Mouse (Mus musculus): ENCODE data around the gene Mcm3. TPM values are rescaled to one million over a fixed set of nuclear protein-coding genes. Genes with fewer than 3 reads are reported as not detected.

Gene Mcm3
- 63.3 and 106 TPM in 2 replicates for polyA plus RNA-seq (2012)

DNA sequence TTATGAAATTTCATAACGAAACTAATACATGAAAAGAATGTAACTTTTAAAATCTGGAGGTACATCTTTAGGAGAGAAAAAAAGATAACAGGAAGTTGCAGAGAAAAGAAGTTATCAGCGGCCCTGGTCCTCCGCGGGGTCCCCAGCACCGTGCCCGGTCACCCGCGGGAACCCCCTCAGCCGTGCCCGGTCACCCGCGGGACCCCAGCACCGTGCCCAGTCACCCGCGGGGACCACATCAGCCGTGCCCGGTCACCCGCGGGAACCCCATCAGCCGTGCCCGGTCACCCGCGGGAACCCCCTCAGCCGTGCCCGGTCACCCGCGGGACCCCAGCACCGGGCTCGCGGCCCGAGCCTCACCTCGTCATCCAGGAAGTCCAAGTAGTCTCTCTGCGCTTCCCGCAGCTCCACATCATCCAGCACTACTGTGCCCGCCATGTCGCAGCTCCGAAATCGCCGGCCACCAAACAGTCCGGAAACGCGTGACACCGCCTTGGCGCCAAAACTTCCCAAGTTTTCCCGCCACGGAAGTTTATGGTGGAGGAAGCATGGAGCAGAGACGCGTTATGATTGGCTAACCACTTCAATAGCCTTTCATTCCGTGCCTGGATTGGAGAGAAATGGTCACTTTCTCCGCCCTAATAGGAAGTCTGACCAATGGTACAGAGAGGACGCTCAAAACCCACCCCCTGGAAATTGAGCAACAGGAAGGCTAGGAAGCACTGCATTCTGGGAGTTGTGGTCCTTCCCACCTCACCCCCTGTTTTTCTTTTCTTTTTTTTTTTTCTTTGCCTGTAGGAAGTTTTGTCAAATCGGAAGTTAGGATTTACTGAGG lies at the start of gene Mcm3:
Mcm3 (minus strand) TSS at position 542 of the 835 bp plus-strand sequence.
- TF ChIP-seq GATA1 (IDR thresholded peaks at IDR 0.05; ENCODE audit: low read length) = no peak

GRCm38 (mm10) chr1:20868036-20868435 lies 47.9 kb upstream of the Mcm3 start:
- TF ChIP-seq GATA1 (IDR thresholded peaks at IDR 0.05; ENCODE audit: low read length) = no peak

- no peak for TF ChIP-seq GATA1 (IDR thresholded peaks at IDR 0.05; ENCODE audit: low read length)
These were observed 47.3 kb upstream of the Mcm3 start for GRCm38 (mm10) chr1:20867241-20867902.

DNA sequence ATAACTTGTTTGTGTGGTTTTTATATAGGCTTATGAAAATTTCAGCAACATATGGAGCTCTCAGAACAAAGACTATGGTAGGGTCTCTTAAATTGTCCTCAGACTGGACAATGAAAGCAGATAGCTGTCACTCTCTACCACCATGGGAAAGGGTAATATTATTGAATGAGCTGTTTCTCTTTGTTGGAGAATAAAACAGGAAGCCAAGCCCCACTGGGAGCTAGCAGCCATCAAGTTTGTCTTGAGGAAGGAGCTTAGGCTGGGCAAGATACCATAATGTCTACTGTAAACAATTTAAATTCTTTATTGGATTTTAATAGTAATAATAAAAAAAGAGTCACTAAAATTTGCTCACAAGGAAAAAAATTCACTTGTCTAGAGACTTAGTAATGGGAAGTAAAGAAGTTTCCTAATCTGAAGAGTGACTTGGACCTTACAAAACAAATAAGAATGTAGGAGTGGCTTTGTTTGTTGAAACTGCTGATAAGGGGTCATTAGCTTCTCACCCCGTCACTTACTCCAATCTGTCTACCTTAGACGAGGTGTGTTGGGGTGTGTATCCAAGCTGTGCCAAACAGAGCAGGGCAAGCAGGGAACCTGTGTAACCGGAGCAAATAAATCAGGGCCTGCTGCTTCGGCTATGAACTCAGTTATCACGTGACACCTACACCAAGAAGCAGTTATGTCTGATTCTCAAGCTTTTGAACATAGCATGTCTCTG lies 43.5 kb upstream of the Mcm3 start:
- TF ChIP-seq GATA1 (IDR thresholded peaks at IDR 0.05; ENCODE audit: low read length) = no peak

DNA sequence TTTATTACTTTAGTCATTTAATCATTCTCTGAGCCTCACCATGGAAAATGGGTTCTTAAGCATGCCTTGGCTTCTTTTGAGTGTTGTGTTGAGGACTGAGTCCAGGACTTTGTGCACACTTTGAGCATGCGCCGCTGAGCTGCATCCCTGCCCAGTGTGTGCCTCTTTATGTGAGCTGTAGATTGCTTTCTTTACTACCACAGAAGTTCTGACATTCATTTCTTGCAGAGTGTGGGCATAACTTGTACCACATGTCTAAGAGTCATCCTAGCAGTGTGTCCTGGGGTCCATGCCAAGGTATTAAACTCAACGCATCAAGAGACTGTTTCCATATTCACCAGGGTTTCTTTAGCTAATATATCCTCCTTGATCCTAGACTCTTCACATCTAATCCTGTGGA lies 41.8 kb upstream of the Mcm3 start:
- no peak for TF ChIP-seq GATA1 (IDR thresholded peaks at IDR 0.05; ENCODE audit: low read length)

- TF ChIP-seq GATA1 (IDR thresholded peaks at IDR 0.05; ENCODE audit: low read length) = no peak
These were observed 40.7 kb upstream of the Mcm3 start for GRCm38 (mm10) chr1:20860775-20861174.

DNA sequence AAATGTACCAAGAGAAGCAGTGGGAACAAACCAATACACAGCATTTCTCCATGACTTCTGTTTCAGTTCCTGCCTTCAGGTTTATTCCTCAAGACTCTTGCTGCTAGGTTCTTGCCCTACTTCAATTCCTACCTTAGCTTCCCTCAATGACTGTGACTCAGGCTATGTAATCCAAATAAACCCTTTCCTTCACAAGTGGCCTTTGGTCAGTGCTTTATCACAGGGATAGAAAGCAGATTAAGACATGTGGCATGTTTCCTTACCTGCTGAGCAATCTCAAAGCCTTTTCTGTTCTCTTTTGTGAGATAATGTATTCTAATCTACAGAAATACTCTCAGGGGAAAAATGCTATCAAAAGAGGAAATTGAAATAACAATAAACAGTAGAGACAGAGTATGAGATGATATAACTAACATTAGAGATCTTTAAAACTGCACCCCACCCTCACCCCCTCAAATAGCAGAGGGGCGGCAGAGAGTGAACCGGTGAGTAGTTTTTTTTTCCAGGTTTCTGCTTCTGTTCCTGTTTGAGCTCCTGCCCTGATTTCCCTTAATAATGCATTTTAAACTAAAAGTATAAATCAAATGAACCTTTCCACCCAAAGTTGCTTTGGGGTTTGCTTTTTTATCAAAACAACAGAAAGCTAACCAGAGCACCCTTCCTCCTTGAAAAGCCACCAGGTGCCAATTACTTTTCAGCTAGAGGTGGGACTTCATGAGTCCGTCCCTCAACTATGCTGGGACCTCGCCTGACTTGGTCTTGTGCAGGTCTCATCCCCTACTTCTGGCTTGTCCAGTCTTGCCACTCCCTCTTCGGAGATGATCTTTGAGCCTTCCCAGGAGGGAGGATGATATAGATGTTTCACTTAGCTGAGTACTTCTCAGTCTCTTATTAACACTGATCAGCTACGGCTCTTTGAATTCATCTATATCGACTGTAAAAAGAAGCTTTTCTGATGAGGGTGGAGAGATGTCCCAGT lies 37.1 kb upstream of the Mcm3 start:
- TF ChIP-seq GATA1 (IDR thresholded peaks at IDR 0.05; ENCODE audit: low read length) = no peak

GRCm38 (mm10) chr1:20839911-20840310 lies 19.8 kb upstream of the Mcm3 start:
- no peak for TF ChIP-seq GATA1 (IDR thresholded peaks at IDR 0.05; ENCODE audit: low read length)

DNA sequence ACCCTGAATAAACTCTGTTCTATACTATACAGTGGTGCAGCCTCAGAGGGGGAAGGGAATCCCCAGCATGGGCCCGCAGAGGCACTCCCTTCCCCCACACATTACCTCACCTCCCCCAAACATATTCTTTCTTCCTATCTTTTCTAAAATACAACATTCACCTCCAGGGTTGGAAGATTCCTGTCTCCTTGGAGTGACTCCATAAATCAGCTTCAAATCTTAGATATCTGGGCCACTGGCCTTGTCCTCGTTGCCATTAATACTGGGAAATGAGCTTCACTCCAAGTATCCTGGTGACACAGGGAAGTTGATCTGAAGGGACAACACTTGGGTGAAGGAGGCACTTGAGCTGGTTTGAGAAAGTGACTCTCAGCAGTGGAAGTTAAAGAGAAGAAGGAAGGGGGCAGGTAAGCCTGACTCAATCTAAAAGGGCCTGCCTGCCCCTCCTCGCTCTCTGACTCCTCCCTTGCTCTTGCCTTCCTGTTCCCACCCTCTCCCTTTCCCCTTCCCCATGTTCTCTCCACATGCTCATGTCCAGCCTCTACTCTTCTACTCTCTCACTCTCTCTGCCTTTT lies 16.5 kb upstream of the Mcm3 start:
- no peak for TF ChIP-seq GATA1 (IDR thresholded peaks at IDR 0.05; ENCODE audit: low read length)

DNA sequence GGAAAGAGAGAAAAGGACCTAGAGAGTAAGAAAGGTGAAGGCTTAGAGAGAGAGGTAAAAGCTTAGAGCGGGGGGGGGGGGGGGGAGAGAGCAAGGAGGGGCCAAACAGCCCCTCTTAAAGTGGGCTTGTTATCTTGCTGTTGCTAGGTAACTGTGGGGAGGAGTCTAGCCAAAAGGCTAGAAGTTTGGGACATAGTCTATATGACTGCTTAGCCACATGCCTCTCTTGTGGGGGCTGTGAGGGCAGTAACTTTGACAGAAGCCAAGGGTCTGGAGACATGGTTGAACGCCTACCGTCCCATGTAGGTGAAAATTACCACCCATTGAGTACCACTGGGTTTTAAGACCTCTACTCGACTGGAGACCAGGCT lies 13.0 kb upstream of the Mcm3 start:
- no peak for TF ChIP-seq GATA1 (IDR thresholded peaks at IDR 0.05; ENCODE audit: low read length)

- TF ChIP-seq GATA1 (IDR thresholded peaks at IDR 0.05; ENCODE audit: low read length) = no peak
These were observed 12.5 kb upstream of the Mcm3 start for GRCm38 (mm10) chr1:20832473-20833140.

GRCm38 (mm10) chr1:20830546-20830945 lies 10.4 kb upstream of the Mcm3 start:
- TF ChIP-seq GATA1 (IDR thresholded peaks at IDR 0.05; ENCODE audit: low read length) = no peak

DNA sequence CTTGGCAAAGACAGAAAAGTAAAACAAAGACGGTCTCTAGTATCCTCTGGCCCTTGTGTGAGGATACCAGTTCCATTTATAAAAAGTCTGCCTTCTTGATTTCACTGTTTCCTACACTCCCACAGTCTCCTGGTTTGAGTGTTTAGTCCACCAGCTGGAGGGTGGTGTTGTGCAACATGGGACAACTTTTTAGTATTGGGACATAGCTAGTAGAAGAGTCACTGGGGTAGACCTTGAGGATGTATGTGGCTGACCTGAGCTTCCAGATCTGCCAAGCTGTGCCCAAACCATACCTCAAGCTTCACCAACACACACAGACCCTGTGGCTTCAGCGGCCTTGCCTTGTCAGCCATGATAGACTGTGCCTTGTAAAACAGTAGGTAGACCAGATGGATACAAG lies 7.9 kb upstream of the Mcm3 start:
- no peak for TF ChIP-seq GATA1 (IDR thresholded peaks at IDR 0.05; ENCODE audit: low read length)

- TF ChIP-seq GATA1 (IDR thresholded peaks at IDR 0.05; ENCODE audit: low read length) = no peak
These were observed 4.9 kb upstream of the Mcm3 start for GRCm38 (mm10) chr1:20825036-20825435.
